Mouse (Mus musculus) liver, adult 10 weeks (tissue): ENCODE data around the gene Nudcd3. TPM values are rescaled to one million over a fixed set of nuclear protein-coding genes. Genes with fewer than 3 reads are reported as not detected.

Source experiments
- polyA plus RNA-seq: library from polyadenylated mRNA; stranded (reverse); fragments of 350-450 nt; fragmentation: Illumina TruSeq; extraction: RNeasy Lipid Tissue Mini Kit (QIAGEN cat#74804); gene quantifications from one replicate; pipeline ENCODE4 v1.2.3, GENCODE M21; 2014; ENCODE audit warnings: low read depth, low replicate concordance

Gene Nudcd3
- polyA plus RNA-seq, result 8.5 TPM

GRCm38 (mm10) chr11:6200087-6200569 is at the start of gene Nudcd3:
TSS of gene Nudcd3 (minus strand) at chr11:6200415.

GRCm38 (mm10) chr11:6230012-6230411 is 29.8 kb upstream of the Nudcd3 start, which contains the start of gene Npc1l1:
TSS of gene Npc1l1 (minus strand) at chr11:6230143.

GRCm38 (mm10) chr11:6199410-6200086 is 667 bp downstream of the Nudcd3 start, which contains the start of gene A730071L15Rik:
TSS of gene A730071L15Rik (plus strand) at chr11:6200029.

GRCm38 (mm10) chr11:6066176-6066575 is 134.0 kb downstream of the Nudcd3 start, which contains the start of gene Camk2b:
TSS of gene Camk2b (minus strand) at chr11:6066362.

Other genes with a start within 250 kb of the Nudcd3 start
- 30.6 TPM for gene Ykt6, start 244.7 kb downstream of the Nudcd3 start, polyA plus RNA-seq
- gene Camk2b, start 134.1 kb downstream of the Nudcd3 start, polyA plus RNA-seq, result 1.2 TPM
- not detected for gene A730071L15Rik, start 386 bp downstream of the Nudcd3 start, polyA plus RNA-seq
- gene Npc1l1, start 29.7 kb upstream of the Nudcd3 start, polyA plus RNA-seq, result not detected
- 9.1 TPM for gene Ddx56, start 67.4 kb upstream of the Nudcd3 start, polyA plus RNA-seq
- gene Tmed4, start 74.5 kb upstream of the Nudcd3 start, polyA plus RNA-seq, result 24.4 TPM
- 25.2 TPM for gene Ogdh, start 91.2 kb upstream of the Nudcd3 start, polyA plus RNA-seq
- gene Zmiz2, start 188.7 kb upstream of the Nudcd3 start, polyA plus RNA-seq, result 0.56 TPM
- 924 TPM for gene Ppia, start 215.0 kb upstream of the Nudcd3 start, polyA plus RNA-seq
- 7.8 TPM for gene H2afv, start 244.0 kb upstream of the Nudcd3 start, polyA plus RNA-seq